Mouse (Mus musculus): ENCODE data around the gene Krtcap3. TPM values are rescaled to one million over a fixed set of nuclear protein-coding genes. Genes with fewer than 3 reads are reported as not detected.
A peak's percentile ranks its signal among the peaks of the same experiment; 100 is the strongest.

Gene Krtcap3
- polyA plus RNA-seq, 1 experiment from 2014 or later, result 7.4 TPM

DNA sequence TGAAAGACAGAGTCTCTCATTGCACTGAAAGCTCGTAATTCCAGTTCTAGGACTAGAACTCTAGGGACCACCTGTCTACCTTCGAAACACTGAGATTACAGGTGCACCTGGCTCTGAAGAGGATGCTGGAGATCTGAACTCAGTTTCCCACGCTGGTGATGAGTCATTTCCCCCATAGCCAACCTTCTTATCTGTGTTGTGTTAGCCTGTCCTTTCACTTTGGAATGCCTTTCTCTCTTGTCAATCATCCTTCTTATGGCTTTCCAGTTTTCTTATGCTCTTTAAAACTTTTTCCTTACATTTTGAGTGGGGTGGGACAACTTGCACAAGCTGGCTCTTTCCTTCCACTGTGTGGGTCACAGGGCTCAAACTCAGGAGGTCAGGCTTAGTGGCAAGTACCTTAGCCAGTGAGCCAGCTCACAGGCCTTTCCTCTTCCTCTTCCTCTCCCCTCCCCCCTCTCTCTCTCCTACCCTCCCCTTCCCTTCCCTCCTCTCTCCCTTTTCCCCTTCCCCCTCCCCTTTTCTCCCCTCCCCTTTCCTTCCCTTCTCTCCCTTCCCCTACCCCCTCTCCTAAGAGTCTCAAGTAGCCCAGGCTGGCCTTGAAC is 38.2 kb downstream of the Krtcap3 start:
- 58% methylated on average over 3 of the region's 3 CpGs for WGBS
- no peaks in the 10 kb centered on the region for H3K9me3 ChIP-seq
- no peaks in the 10 kb centered on the region for H3K27me3 ChIP-seq (replicated peaks)
- peak overlapping the region; percentile 85 for H3K4me2 ChIP-seq
- peaks cover 45% of the 10 kb centered on the region for H3K36me3 ChIP-seq
- no peak for ATAC-seq (ENCODE audit: extremely low read depth, insufficient number of reproducible peaks, low FRiP score, low TSS enrichment)
- peak overlapping the region; percentile 64 for H3K4me3 ChIP-seq
- no peak overlapping the region for H3K27ac ChIP-seq (replicated peaks)
- peaks cover 25% of the 10 kb centered on the region for H3K4me1 ChIP-seq
- H3K9ac ChIP-seq, result peak overlapping the region; percentile 83

DNA sequence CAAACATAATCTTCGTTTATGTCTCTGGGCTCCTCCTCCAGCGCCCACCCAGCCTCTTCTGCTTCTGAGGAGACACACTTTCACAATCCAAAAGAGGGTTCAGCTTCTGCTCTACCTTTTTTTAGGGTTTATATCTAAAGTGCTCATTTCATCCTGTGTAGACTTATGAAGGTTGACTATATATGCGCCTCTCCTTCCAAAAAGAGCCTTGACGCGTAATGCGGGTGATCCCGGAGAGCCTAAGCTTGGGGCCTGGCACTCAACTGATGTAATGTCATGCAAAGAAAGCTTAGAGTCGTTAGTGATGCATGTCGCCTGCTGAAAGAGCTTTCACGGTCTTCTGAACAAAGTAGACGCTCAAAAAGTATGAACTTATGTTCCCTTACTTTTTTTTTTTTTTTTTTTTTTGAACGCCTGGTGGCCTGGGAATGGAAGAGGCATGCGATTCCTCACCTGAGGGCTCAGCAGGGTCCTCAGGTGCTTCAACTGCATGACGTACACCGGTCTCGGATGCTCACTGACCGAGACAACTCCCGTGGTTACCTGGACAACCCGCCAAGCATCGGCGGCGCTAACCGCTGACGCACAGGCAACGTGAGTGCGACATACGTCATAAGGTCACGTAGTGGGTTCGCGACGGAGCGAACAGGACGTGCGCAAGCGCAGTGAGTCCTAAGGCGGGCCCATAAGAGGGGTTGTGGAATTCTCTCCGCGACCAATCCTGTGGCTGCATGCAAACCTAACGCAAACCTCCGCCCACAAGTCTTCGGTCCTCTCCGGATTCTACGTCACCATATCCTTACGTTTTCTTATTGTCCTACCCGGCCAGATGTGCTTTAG is 39.2 kb downstream of the Krtcap3 start, which contains the start of gene Ift172:
TSS of gene Ift172 (minus strand) at position 596 of the 840 bp plus-strand sequence.
- WGBS, result 3% methylated on average over 45 of the region's 45 CpGs

DNA sequence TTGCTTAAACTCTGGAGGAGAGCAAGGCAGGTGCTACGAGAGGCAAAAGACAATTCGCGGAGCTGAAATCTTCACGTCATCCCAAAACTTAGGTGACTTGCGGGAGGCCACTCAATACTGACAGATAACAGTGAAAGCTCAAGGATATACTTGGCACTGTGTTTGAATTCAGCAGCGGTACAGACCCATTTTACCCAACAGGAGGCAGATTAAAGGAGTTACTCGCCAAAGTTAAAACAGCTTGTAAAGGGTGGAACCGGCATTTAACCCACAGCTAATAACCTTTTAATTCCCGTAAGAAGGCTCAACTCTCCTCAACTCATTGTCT is 39.8 kb downstream of the Krtcap3 start:
- no peak for ATAC-seq (ENCODE audit: extremely low read depth, insufficient number of reproducible peaks, low FRiP score, low TSS enrichment)
- peak overlapping the region; percentile 85 for H3K4me2 ChIP-seq
- peaks cover 29% of the 10 kb centered on the region for H3K36me3 ChIP-seq
- H3K9ac ChIP-seq, result peak overlapping the region; percentile 79
- peaks cover 35% of the 10 kb centered on the region for H3K4me1 ChIP-seq
- H3K9me3 ChIP-seq, result no peaks in the 10 kb centered on the region
- H3K27ac ChIP-seq (replicated peaks), result peak overlapping the region; percentile 86
- 4% methylated on average over 9 of the region's 9 CpGs for WGBS
- H3K27me3 ChIP-seq (replicated peaks), result no peaks in the 10 kb centered on the region
- H3K4me3 ChIP-seq, result peak overlapping the region; percentile 64

More for the DNA sequence above, 39.2 kb downstream of the Krtcap3 start, which contains the start of gene Ift172:
- peak within 1 kb of the TSS; percentile 83 for H3K9ac ChIP-seq
- ATAC-seq (ENCODE audit: extremely low read depth, insufficient number of reproducible peaks, low FRiP score, low TSS enrichment), result peak; percentile 96
- H3K4me3 ChIP-seq, result peak within 1 kb of the TSS; percentile 64
- peaks cover 31% of the 10 kb centered on the region for H3K4me1 ChIP-seq
- H3K4me2 ChIP-seq, result peak within 1 kb of the TSS; percentile 85
- H3K27me3 ChIP-seq (replicated peaks), result no peaks in the 10 kb centered on the region
- peak within 1 kb of the TSS; percentile 86 for H3K27ac ChIP-seq (replicated peaks)
- no peaks in the 10 kb centered on the region for H3K9me3 ChIP-seq
- H3K36me3 ChIP-seq, result peaks cover 35% of the 10 kb centered on the region

DNA sequence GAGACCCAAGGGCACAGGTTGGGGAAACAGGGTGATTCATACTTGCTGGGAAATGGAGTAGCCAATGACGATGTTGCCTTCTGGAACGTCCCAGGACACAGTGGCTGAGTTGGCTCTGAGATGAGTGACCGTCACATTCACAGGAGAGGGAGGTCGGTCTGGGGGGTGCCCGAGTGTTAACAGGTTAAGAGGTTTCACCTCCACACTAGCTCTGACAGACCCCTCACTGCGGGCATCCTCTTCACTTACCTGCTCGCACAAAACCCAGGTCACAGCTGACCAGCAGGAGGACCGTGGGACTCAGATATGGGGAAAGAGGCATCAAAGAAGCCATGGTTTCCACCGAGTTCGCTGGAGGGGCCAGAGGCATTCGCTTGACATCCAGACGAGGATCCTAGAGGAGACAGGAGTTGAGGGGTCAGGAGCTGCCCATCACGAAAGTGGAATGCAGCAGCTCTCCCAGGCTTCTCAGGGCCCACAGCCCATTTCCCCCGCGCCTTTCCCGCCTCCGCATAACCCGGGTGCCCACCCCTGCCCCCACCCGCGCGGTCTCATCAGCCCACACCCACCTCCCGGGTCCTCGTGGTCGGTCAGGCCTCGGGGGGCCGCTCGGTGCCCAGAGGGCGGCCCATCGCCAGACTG is 43.6 kb downstream of the Krtcap3 start:
- ATAC-seq (ENCODE audit: extremely low read depth, insufficient number of reproducible peaks, low FRiP score, low TSS enrichment), result no peak
- H3K4me1 ChIP-seq, result peaks cover 27% of the 10 kb centered on the region

DNA sequence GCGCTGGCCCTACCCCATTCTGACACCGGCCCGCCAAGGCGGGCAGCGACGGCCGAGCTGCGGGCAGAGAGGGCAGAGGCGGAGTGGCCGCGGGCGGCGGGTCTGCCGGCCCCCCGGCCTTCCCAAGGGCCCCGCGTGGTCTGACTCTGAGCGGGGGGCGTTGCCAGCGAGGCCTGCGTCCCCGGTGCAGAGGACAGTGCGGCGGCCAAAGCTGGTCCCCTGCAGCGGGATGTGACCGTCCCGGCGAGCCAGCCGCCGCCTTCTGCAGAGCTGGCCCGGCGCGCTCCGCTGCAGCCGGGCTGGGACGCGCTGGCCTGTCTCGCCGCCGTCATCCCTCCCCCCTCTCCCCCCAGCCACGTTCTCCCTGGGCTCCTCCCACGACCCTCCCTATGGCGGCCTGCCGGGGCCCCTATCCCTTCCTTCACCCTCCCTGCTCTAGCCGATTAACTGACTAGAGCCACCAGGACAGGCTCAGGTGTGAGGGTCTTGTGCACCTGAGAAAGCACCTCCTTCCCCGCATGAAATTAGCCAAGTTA is 44.2 kb downstream of the Krtcap3 start, which contains the start of gene Fndc4:
TSS of gene Fndc4 (minus strand) at position 475 of the 536 bp plus-strand sequence.
- Histone ChIP-seq H3K9me3 (no peaks in the 10 kb centered on the region), H3K9ac (peak within 1 kb of the TSS; percentile 88), H3K4me1 (peaks cover 22% of the 10 kb centered on the region), H3K4me2 (peak within 1 kb of the TSS; percentile 96), H3K27ac (replicated peaks) (no peak within 1 kb of the TSS), H3K27me3 (replicated peaks) (peaks cover 11% of the 10 kb centered on the region; the same call in 1 of the 2 replicates), H3K36me3 (peaks cover 18% of the 10 kb centered on the region), H3K4me3 (peak within 1 kb of the TSS; percentile 68)
- 0 out of 2 replicates have a peak, but pooled peaks have one; percentile 34 for ATAC-seq (ENCODE audit: extremely low read depth, insufficient number of reproducible peaks, low FRiP score, low TSS enrichment)
- WGBS, result under 1% methylated on average over 44 of the region's 46 CpGs

More for the DNA sequence above, 43.6 kb downstream of the Krtcap3 start:
- Histone ChIP-seq H3K9ac (peak overlapping the region; percentile 88), H3K27me3 (replicated peaks) (0 out of 2 replicates have a peak, but pooled peaks cover 11% of the 10 kb centered on the region), H3K4me3 (peak overlapping the region; percentile 68), H3K9me3 (no peaks in the 10 kb centered on the region), H3K36me3 (peaks cover 18% of the 10 kb centered on the region), H3K4me2 (peak overlapping the region; percentile 96), H3K27ac (replicated peaks) (no peak overlapping the region)
- WGBS, result 6% methylated on average over 29 of the region's 29 CpGs

DNA sequence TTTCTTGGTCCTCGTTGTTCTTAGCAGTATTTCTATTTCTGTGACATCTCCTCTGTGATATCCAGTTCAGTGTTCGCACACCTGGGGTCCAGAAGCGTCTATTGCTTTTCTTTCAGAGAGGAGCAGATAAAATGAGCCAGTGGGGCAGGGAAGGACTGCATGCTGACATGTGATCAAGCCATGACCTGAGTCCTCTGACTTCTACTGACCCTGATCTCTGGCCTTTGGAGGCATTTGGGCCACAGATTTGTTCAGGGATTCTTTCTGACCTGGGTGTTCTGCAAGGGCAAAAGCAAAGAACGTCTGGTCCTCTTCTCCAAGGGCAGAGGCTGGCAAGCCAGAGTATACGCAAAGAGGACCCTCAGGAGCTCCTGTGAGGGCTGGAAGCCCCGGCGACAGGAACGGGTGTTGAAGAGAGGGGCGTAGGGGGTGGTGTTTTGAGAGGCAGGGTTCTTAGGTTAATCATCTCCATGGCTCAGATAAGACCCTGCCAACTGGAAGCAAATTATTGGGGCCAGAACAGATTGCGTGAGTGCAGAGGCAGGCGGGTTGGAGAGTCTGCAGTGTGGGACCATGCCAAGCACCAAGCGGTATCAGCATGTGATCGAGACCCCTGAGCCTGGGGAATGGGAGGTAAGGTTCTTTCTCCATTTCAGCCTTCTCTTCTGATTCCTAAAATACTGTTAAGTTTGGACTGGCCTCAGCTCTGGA is 45.7 kb downstream of the Krtcap3 start, which contains the start of gene Gckr:
TSS of gene Gckr (plus strand) at position 397 of the 711 bp plus-strand sequence.
- H3K9me3 ChIP-seq, result no peaks in the 10 kb centered on the region
- peaks cover 18% of the 10 kb centered on the region for H3K36me3 ChIP-seq
- H3K9ac ChIP-seq, result no peak within 1 kb of the TSS
- H3K27ac ChIP-seq (replicated peaks), result no peak within 1 kb of the TSS
- H3K4me1 ChIP-seq, result peaks cover 14% of the 10 kb centered on the region
- 41% methylated on average over 13 of the region's 13 CpGs for WGBS
- peak within 1 kb of the TSS; percentile 96 for H3K4me2 ChIP-seq
- no peak within 1 kb of the TSS for H3K4me3 ChIP-seq
- no peak for ATAC-seq (ENCODE audit: extremely low read depth, insufficient number of reproducible peaks, low FRiP score, low TSS enrichment)
- H3K27me3 ChIP-seq (replicated peaks), result peaks cover 11% of the 10 kb centered on the region; the same call in 1 of the 2 replicates

DNA sequence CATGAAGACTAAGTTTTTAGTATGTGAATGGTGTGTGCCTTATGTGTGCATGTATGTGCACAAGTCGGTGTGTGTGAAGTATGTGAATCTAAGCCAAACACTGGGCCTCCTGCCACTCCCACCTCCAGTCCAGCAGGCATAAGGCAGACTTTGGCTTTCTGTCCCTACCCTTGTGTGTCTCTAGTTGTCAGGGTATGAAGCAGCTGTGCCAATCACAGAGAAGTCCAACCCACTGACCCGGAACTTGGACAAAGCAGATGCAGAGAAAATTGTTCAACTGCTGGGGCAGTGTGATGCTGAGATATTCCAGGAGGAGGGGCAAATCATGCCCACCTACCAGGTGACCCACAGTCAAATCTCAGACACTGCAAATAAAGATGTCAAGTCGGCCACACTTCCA is 46.5 kb downstream of the Krtcap3 start:
- Histone ChIP-seq H3K27ac (replicated peaks) (no peak overlapping the region), H3K27me3 (replicated peaks) (peaks cover 15% of the 10 kb centered on the region; the same call in 1 of the 2 replicates), H3K9ac (no peak overlapping the region), H3K4me1 (peaks cover 14% of the 10 kb centered on the region), H3K36me3 (peaks cover 13% of the 10 kb centered on the region), H3K4me3 (no peak overlapping the region), H3K9me3 (no peaks in the 10 kb centered on the region), H3K4me2 (no peak overlapping the region)
- no peak for ATAC-seq (ENCODE audit: extremely low read depth, insufficient number of reproducible peaks, low FRiP score, low TSS enrichment)
- WGBS, result 65% methylated on average over 3 of the region's 3 CpGs

DNA sequence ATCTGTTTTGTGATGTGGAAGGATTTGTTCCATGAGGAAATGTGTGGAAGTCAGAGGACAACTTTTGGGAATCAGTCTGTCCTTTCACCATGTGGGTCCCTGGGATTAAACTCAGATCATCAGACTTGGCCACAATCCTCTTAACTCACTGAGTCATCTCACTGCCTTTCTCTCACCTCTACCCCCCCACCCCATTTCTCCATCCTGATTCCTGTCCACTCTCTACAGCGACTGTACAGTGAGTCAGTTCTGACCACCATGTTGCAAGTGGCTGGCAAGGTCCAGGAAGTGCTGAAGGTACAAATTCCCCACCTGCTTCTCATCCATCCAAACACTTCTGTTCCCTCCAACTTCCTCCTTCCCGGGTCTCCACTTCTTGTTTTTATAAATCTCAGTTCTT is 47.0 kb downstream of the Krtcap3 start:
- no peak overlapping the region for H3K9ac ChIP-seq
- ATAC-seq (ENCODE audit: extremely low read depth, insufficient number of reproducible peaks, low FRiP score, low TSS enrichment), result no peak
- H3K4me3 ChIP-seq, result no peak overlapping the region
- H3K27me3 ChIP-seq (replicated peaks), result peaks cover 15% of the 10 kb centered on the region; the same call in 1 of the 2 replicates
- peaks cover 8% of the 10 kb centered on the region for H3K36me3 ChIP-seq
- H3K4me1 ChIP-seq, result peaks cover 14% of the 10 kb centered on the region
- no peak overlapping the region for H3K27ac ChIP-seq (replicated peaks)
- whole genome bisulfite sequencing, result 34% methylated on average over 2 of the region's 2 CpGs
- no peak overlapping the region for H3K4me2 ChIP-seq
- no peaks in the 10 kb centered on the region for H3K9me3 ChIP-seq

DNA sequence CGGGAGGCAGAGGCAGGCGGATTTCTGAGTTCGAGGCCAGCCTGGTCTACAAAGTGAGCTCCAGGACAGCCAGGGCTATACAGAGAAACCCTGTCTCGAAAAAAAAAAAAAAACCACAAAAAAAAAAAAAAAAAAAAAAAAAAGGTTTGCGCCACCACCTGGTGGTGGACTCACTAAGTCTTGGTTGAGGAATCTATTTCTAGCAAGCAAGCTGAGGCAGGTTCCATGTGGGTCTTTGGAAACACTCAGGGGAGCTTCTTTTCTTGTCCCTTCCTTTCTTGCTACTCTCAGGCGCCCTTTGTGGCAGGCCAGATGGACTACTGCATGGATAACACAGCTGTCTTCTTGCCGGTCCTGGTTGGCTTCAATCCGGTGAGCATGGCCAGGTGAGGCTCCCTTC is 50.4 kb downstream of the Krtcap3 start:
- no peak overlapping the region for H3K27ac ChIP-seq (replicated peaks)
- no peak overlapping the region for H3K4me3 ChIP-seq
- WGBS, result 60% methylated on average over 8 of the region's 8 CpGs
- H3K9ac ChIP-seq, result no peak overlapping the region
- no peaks in the 10 kb centered on the region for H3K4me1 ChIP-seq
- H3K4me2 ChIP-seq, result no peak overlapping the region
- peaks cover 17% of the 10 kb centered on the region; the same call in 1 of the 2 replicates for H3K27me3 ChIP-seq (replicated peaks)
- no peak for ATAC-seq (ENCODE audit: extremely low read depth, insufficient number of reproducible peaks, low FRiP score, low TSS enrichment)
- no peaks in the 10 kb centered on the region for H3K9me3 ChIP-seq
- no peaks in the 10 kb centered on the region for H3K36me3 ChIP-seq
